Mouse (Mus musculus): Measurements from ENCODE around the gene Rad54l. TPM values are rescaled to one million over a fixed set of nuclear protein-coding genes. Genes with fewer than 3 reads are reported as not detected.

Rad54l gene
- total RNA-seq, 2 experiments from 2014 or later = 0.36 to 0.91 TPM

GRCm38 (mm10) chr4:116073146-116073545 is 50.3 kb downstream of the Rad54l start:
- DNase-seq = no peak

- no peak for DNase-seq
These were observed 53.4 kb downstream of the Rad54l start for GRCm38 (mm10) chr4:116070116-116070515.

GRCm38 (mm10) chr4:116063855-116064254 is 59.6 kb downstream of the Rad54l start:
- no peak for DNase-seq

- no peak for DNase-seq
These were observed 64.3 kb downstream of the Rad54l start for GRCm38 (mm10) chr4:116059012-116059726.

GRCm38 (mm10) chr4:116057559-116057958 is 65.9 kb downstream of the Rad54l start:
- DNase-seq = no peak

- DNase-seq = peak; percentile 90
These were observed 70.0 kb downstream of the Rad54l start, which contains the start of gene Nsun4 for GRCm38 (mm10) chr4:116053399-116053961. Gene Nsun4, minus strand, starts transcription at chr4:116053876.

- DNase-seq = peak; percentile 6
These were observed 70.8 kb downstream of the Rad54l start for GRCm38 (mm10) chr4:116052526-116053293.

GRCm38 (mm10) chr4:116049211-116049610 is 74.3 kb downstream of the Rad54l start:
- no peak for DNase-seq

GRCm38 (mm10) chr4:116048130-116048920 is 75.2 kb downstream of the Rad54l start:
- DNase-seq = peak; percentile 57

GRCm38 (mm10) chr4:116047681-116048080 is 75.8 kb downstream of the Rad54l start:
- DNase-seq = no peak

GRCm38 (mm10) chr4:116046604-116047003 is 76.9 kb downstream of the Rad54l start:
- no peak for DNase-seq

Other genes starting within 250 kb of the Rad54l start
- gene Kncn, start 239.3 kb downstream of the Rad54l start, total RNA-seq (2021) = not detected
- not detected for gene 6430628N08Rik, start 233.0 kb downstream of the Rad54l start, total RNA-seq (2021)
- gene Dmbx1, start 183.8 kb downstream of the Rad54l start, total RNA-seq (2021) = not detected
- under 1 TPM; 0.35 to 0.46 TPM for gene Faah, start 105.8 kb downstream of the Rad54l start, total RNA-seq (2021)
- 10 to 100 TPM; 15.3 to 16.7 TPM for gene Nsun4, start 69.8 kb downstream of the Rad54l start, total RNA-seq (2021)
- gene Uqcrh, start 48.6 kb downstream of the Rad54l start, total RNA-seq (2021) = 1,000 to 10,000 TPM in 1 of 2 experiments, 100 to 1,000 TPM in 1; 981 to 1,020 TPM
- 10 to 100 TPM; 17.8 to 20.3 TPM for gene Lrrc41, start 48.4 kb downstream of the Rad54l start, total RNA-seq (2021)
- gene Pomgnt1, start 150 bp upstream of the Rad54l start, total RNA-seq (2021) = 10 to 100 TPM; 48.1 to 48.2 TPM
- gene Lurap1, start 27.6 kb upstream of the Rad54l start, total RNA-seq (2021) = 1 to 10 TPM; 7.3 to 8.2 TPM
- gene Tspan1, start 43.9 kb upstream of the Rad54l start, total RNA-seq (2021) = not detected
- gene 1700042G07Rik, start 49.7 kb upstream of the Rad54l start, total RNA-seq (2021) = not detected
- gene Gm49337, start 49.7 kb upstream of the Rad54l start, total RNA-seq (2021) = under 1 TPM; 0.29 to 0.82 TPM
- gene Pik3r3, start 97.9 kb upstream of the Rad54l start, total RNA-seq (2021) = 1 to 10 TPM; 5.3 to 6.8 TPM